Comparison of ENCODE assay signal across 15 mouse cellular contexts in the genomic region with DNA sequence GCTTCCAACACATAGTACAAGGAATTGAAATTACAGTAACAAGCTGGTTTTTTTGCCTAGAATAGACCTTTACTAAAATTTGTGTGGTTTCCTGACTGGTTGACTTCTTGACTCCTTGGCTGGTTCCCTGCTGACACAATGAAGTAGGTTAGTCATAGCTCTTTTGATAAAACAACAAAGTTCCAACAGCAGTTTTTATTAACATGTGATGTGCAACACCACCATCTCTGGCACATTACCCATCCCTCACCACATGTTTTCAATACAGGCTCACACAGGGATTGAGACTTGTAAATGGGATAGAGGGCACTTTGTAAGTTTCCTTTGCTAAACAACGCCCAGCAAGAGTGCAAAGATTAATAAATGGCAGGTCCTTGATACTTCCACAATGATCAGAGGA.
"Had no signal": no experiment of that assay in that cellular context is flagged by ENCODE, and none has a peak within 500 bp of the region (broad histone marks: within the 10 kb centered on the region; RNA-seq: fewer than 3 reads in every experiment).

No protein-coding gene starts in this region.

- H3K4me1 ChIP-seq: neural tube, embryonic 15.5 days; stomach, embryonic 15.5 days had no signal

- H3K27ac ChIP-seq: neural tube, embryonic 15.5 days; stomach, embryonic 15.5 days; stomach, postnatal 0 days had no signal

- H3K4me3 ChIP-seq: neural tube, embryonic 15.5 days; stomach, embryonic 15.5 days had no signal

- DNase-seq: retina, postnatal 1 day; right cerebral cortex, adult 18-20 months; right cerebral cortex, postnatal 14 days; right cerebral cortex, postnatal 25 days; right cerebral cortex, postnatal 4 days; spleen, adult 18-20 months; thymus, adult 18-20 months; thymus, adult 2 months; thymus, postnatal 14 days; thymus, postnatal 25 days; thymus, postnatal 36 days; thymus, postnatal 4 days had no signal

- H3K27me3 ChIP-seq: neural tube, embryonic 15.5 days; stomach, embryonic 15.5 days had no signal
